Mouse (Mus musculus) neural tube, embryonic 12.5 days (tissue): ENCODE measurements at regions not wholly inside any gene's neighbourhood (a gene's known extent, or its start where the extent isn't known, plus 50 kb on each side); places are given as distances from the start of the nearest gene placed in this dataset.
A peak's percentile ranks its signal among the peaks of the same experiment; 100 is the strongest.

Experiments
- ATAC-seq: fragments of 200-750 bp; cut with Nextera tagmentation; 2 replicates; pipeline ENCODE4 v1.8.0; 2017; ENCODE audit warnings: low read depth, mild to moderate bottlenecking, moderate TSS enrichment, moderate library complexity; ENCODE audit not compliant: low FRiP score
- H3K27ac ChIP-seq: fragments of 300-500 bp; sonication (generic); 2 replicates; pipeline ENCODE4 v1.5.1; 2016
- H3K27me3 ChIP-seq: fragments of 300-500 bp; sonication (generic); replicated peaks from 2 replicates; pipeline ENCODE4 v1.6.1; 2016; ENCODE audit warnings: mild to moderate bottlenecking
- H3K36me3 ChIP-seq: fragments of 300-500 bp; sonication (generic); 2 replicates; pipeline ENCODE4 v1.6.1; 2016; ENCODE audit warnings: mild to moderate bottlenecking
- H3K4me1 ChIP-seq: fragments of 300-500 bp; sonication (generic); 2 replicates; pipeline ENCODE4 v1.6.1; 2016
- H3K4me2 ChIP-seq: fragments of 300-500 bp; sonication (generic); replicated peaks from 2 replicates; pipeline ENCODE4 v1.6.1; 2016; ENCODE audit warnings: mild to moderate bottlenecking
- H3K4me3 ChIP-seq: fragments of 300-500 bp; sonication (generic); 2 replicates; pipeline ENCODE4 v1.5.1; 2016
- H3K9ac ChIP-seq: fragments of 300-500 bp; sonication (generic); 2 replicates; pipeline ENCODE4 v1.6.1; 2016; ENCODE audit warnings: mild to moderate bottlenecking
- H3K9me3 ChIP-seq: fragments of 300-500 bp; sonication (generic); 2 replicates; pipeline ENCODE4 v1.6.1; 2016; ENCODE audit warnings: mild to moderate bottlenecking
- WGBS: fragments of 180-500 bp; shearing (Covaris S2); methylation state at CpG from one replicate; pipeline ENCODE4 v1.1.7; 2016; 5-methylcytosine and 5-hydroxymethylcytosine counted together

GRCm38 (mm10) chr8:114072330-114072729, 61.0 kb upstream of the Nudt7 start:
- 88% methylated on average over 8 of the region's 8 CpGs for WGBS
- no peak overlapping the region for H3K4me3 ChIP-seq

DNA sequence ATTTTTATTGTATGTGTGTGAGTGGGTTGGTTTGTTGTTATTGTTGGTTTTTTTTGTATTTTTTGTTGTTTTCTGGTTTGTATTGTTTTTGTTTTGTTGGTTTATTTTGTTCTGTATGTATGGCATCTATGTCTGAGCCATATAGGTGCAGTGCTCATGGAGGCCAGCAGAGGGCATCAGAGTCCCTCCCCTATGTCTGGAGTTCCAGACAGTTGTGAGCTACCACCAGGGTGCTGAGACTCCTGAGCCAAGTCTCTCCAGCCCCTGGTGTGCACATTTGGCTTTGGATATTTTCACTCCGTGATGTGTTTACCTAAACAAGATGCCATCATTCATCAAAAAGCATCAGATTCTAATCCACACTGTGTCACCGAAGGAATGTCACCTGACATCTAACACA, 59.2 kb upstream of the Nudt7 start:
- H3K36me3 ChIP-seq, result no peaks in the 10 kb centered on the region
- WGBS, result 91% methylated on average over 2 of the region's 2 CpGs
- H3K9me3 ChIP-seq, result no peaks in the 10 kb centered on the region
- no peak overlapping the region for H3K4me3 ChIP-seq
- no peak overlapping the region for H3K9ac ChIP-seq
- H3K4me1 ChIP-seq, result no peaks in the 10 kb centered on the region
- no peak for ATAC-seq
- no peak overlapping the region for H3K27ac ChIP-seq
- no peaks in the 10 kb centered on the region for H3K27me3 ChIP-seq
- no peak overlapping the region for H3K4me2 ChIP-seq

More at GRCm38 (mm10) chr8:114072330-114072729, 61.0 kb upstream of the Nudt7 start:
- Histone ChIP-seq H3K4me2 (no peak overlapping the region), H3K36me3 (no peaks in the 10 kb centered on the region), H3K9me3 (no peaks in the 10 kb centered on the region), H3K9ac (no peak overlapping the region), H3K27me3 (no peaks in the 10 kb centered on the region), H3K4me1 (no peaks in the 10 kb centered on the region), H3K27ac (no peak overlapping the region)
- ATAC-seq, result no peak

GRCm38 (mm10) chr8:114076701-114077100, 56.7 kb upstream of the Nudt7 start:
- Histone ChIP-seq H3K4me3 (no peak overlapping the region), H3K4me2 (no peak overlapping the region), H3K27me3 (no peaks in the 10 kb centered on the region), H3K9ac (no peak overlapping the region), H3K36me3 (no peaks in the 10 kb centered on the region), H3K27ac (no peak overlapping the region), H3K4me1 (0 out of 2 replicates have a peak, but pooled peaks cover 6% of the 10 kb centered on the region), H3K9me3 (no peaks in the 10 kb centered on the region)
- WGBS, result 88% methylated on average over 5 of the region's 5 CpGs
- ATAC-seq, result no peak

- Histone ChIP-seq H3K9ac (no peak overlapping the region), H3K4me2 (0 out of 2 replicates have a peak overlapping the region, but pooled peaks have one; percentile 3), H3K4me3 (no peak overlapping the region), H3K27ac (no peak overlapping the region), H3K9me3 (no peaks in the 10 kb centered on the region), H3K4me1 (0 out of 2 replicates have a peak, but pooled peaks cover 6% of the 10 kb centered on the region), H3K36me3 (no peaks in the 10 kb centered on the region), H3K27me3 (no peaks in the 10 kb centered on the region)
- peak; percentile 80 for ATAC-seq
- WGBS, result 11% methylated on average over 10 of the region's 10 CpGs
Measured at GRCm38 (mm10) chr8:114081049-114081756, 52.2 kb upstream of the Nudt7 start.

GRCm38 (mm10) chr8:114081757-114082059, 51.6 kb upstream of the Nudt7 start:
- ATAC-seq, result peak; percentile 53; the same call in 1 of the 2 replicates
- 59% methylated on average over 3 of the region's 3 CpGs for WGBS
- no peak overlapping the region for H3K9ac ChIP-seq
- no peak overlapping the region for H3K27ac ChIP-seq
- H3K9me3 ChIP-seq, result no peaks in the 10 kb centered on the region
- no peaks in the 10 kb centered on the region for H3K27me3 ChIP-seq
- H3K4me2 ChIP-seq, result no peak overlapping the region
- no peaks in the 10 kb centered on the region for H3K36me3 ChIP-seq
- 0 out of 2 replicates have a peak, but pooled peaks cover 6% of the 10 kb centered on the region for H3K4me1 ChIP-seq
- H3K4me3 ChIP-seq, result no peak overlapping the region
